In the genomic region with DNA sequence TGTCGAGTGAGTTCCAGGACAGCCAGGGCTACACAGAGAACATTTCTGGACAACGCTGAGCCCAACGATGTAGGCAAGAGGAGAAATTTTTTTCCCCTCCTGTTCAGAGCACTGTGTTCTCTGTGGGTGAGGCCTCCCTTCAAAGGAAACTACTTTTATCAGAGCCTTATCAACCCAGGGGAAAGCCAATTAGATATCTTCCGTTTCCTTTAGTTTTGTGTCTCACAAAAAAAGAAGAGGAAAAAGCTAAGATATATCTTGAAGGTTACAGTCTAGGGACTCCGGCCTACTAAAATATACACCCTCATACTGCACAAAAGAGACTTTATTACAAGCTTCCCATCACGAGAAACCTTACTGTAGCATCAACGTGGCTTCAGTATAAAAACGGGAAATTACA, we compare ENCODE assay signal across 29 mouse cellular contexts. TPM values are rescaled to one million over a fixed set of nuclear protein-coding genes. Genes with fewer than 3 reads are reported as not detected.
DNase-seq lines count a peak whose midpoint lies in the region; ATAC-seq lines count a peak whose summit lies in the region.
"Had no signal": no experiment of that assay in that cellular context is flagged by ENCODE, and none has a peak within 500 bp of the region (broad histone marks: within the 10 kb centered on the region; RNA-seq: fewer than 3 reads in every experiment).

No protein-coding gene starts in this region.

- no peaks in the 10 kb centered on the region for H3K27me3 ChIP-seq in limb, embryonic 13.5 days
- no peaks in the 10 kb centered on the region for H3K27me3 ChIP-seq in limb, embryonic 10.5 days (ENCODE audit: low read depth, poor library complexity, severe bottlenecking)
- no peaks in the 10 kb centered on the region for H3K27me3 ChIP-seq in liver, embryonic 13.5 days
- no peaks in the 10 kb centered on the region for H3K27me3 ChIP-seq in liver, embryonic 11.5 days (replicated peaks; ENCODE audit: control insufficient read depth, insufficient read depth, low read length)
- H3K27me3 ChIP-seq in kidney, embryonic 14.5 days (ENCODE audit: control insufficient read depth, insufficient read depth, low read length) = no peaks in the 10 kb centered on the region
- H3K27me3 ChIP-seq: embryonic facial prominence, embryonic 13.5 days; embryonic facial prominence, embryonic 15.5 days; forebrain, embryonic 12.5 days; Patski had no signal

- no peaks in the 10 kb centered on the region for H3K9me3 ChIP-seq in limb, embryonic 13.5 days
- H3K9me3 ChIP-seq in limb, embryonic 10.5 days (replicated peaks) = no peaks in the 10 kb centered on the region
- H3K9me3 ChIP-seq in liver, embryonic 13.5 days (replicated peaks) = no peaks in the 10 kb centered on the region
- no peaks in the 10 kb centered on the region for H3K9me3 ChIP-seq in liver, embryonic 11.5 days (ENCODE audit: control insufficient read depth, low read length)
- no peaks in the 10 kb centered on the region for H3K9me3 ChIP-seq in kidney, embryonic 14.5 days (ENCODE audit: control insufficient read depth, low read length)
- H3K9me3 ChIP-seq: embryonic facial prominence, embryonic 13.5 days; embryonic facial prominence, embryonic 15.5 days; forebrain, embryonic 10.5 days; forebrain, embryonic 12.5 days; G1E had no signal

- H3K4me2 ChIP-seq in limb, embryonic 13.5 days (replicated peaks) = no peak overlapping the region
- H3K4me2 ChIP-seq in liver, embryonic 13.5 days = no peak overlapping the region
- H3K4me2 ChIP-seq in liver, embryonic 11.5 days = no peak overlapping the region
- no peak overlapping the region for H3K4me2 ChIP-seq in kidney, embryonic 14.5 days (replicated peaks; ENCODE audit: low read depth, low read length)
- H3K4me2 ChIP-seq: embryonic facial prominence, embryonic 13.5 days; embryonic facial prominence, embryonic 15.5 days; forebrain, embryonic 12.5 days had no signal

- DNase-seq in limb, embryonic 10.5 days (ENCODE audit: low spot score) = no peak
- no peak for DNase-seq in liver, embryonic 13.5 days
- DNase-seq in liver, embryonic 11.5 days (ENCODE audit: low spot score) = no peak
- no peak for DNase-seq in heart, postnatal 25 days (ENCODE audit: low spot score)
- DNase-seq: adrenal gland, adult 8-10 months; adrenal gland, postnatal 14 days; adrenal gland, postnatal 36 days; B cell, adult 2 months; cerebellum, adult 11 months; cerebellum, adult 18-20 months; cerebellum, adult 8-10 months; cerebellum, adult 9-11 months; cerebellum, postnatal 14 days; cerebellum, postnatal 36 days; embryo, embryonic 11 days had no signal

- 0 out of 2 replicates have a peak overlapping the region, but pooled peaks have one; percentile 25 for H3K9ac ChIP-seq in limb, embryonic 13.5 days
- H3K9ac ChIP-seq in liver, embryonic 13.5 days = no peak overlapping the region
- no peak overlapping the region for H3K9ac ChIP-seq in liver, embryonic 11.5 days (ENCODE audit: low read depth, low read length)
- no peak overlapping the region for H3K9ac ChIP-seq in kidney, embryonic 14.5 days (ENCODE audit: low read depth, low read length)
- H3K9ac ChIP-seq: embryonic facial prominence, embryonic 13.5 days; embryonic facial prominence, embryonic 15.5 days; forebrain, embryonic 12.5 days had no signal

- no peak overlapping the region for H3K27ac ChIP-seq in limb, embryonic 13.5 days
- H3K27ac ChIP-seq in limb, embryonic 10.5 days = no peak overlapping the region
- no peak overlapping the region for H3K27ac ChIP-seq in liver, embryonic 13.5 days
- no peak overlapping the region for H3K27ac ChIP-seq in liver, embryonic 11.5 days (ENCODE audit: low read depth, low read length)
- 0 out of 2 replicates have a peak overlapping the region, but pooled peaks have one; percentile 27 for H3K27ac ChIP-seq in brown adipose tissue, adult 24 weeks (replicated peaks; ENCODE audit: low read depth, low read length)
- no peak overlapping the region for H3K27ac ChIP-seq in kidney, embryonic 14.5 days (ENCODE audit: low read depth, low read length)
- H3K27ac ChIP-seq: embryonic facial prominence, embryonic 13.5 days; embryonic facial prominence, embryonic 15.5 days; forebrain, embryonic 10.5 days; forebrain, embryonic 12.5 days had no signal

- no peaks in the 10 kb centered on the region for H3K36me3 ChIP-seq in limb, embryonic 13.5 days
- H3K36me3 ChIP-seq in limb, embryonic 10.5 days = no peaks in the 10 kb centered on the region
- H3K36me3 ChIP-seq in liver, embryonic 13.5 days = no peaks in the 10 kb centered on the region
- no peaks in the 10 kb centered on the region for H3K36me3 ChIP-seq in liver, embryonic 11.5 days (ENCODE audit: control insufficient read depth, insufficient read depth, low read length)
- H3K36me3 ChIP-seq in kidney, embryonic 14.5 days (ENCODE audit: control insufficient read depth, insufficient read depth, low read length) = no peaks in the 10 kb centered on the region
- H3K36me3 ChIP-seq: embryonic facial prominence, embryonic 13.5 days; embryonic facial prominence, embryonic 15.5 days; forebrain, embryonic 10.5 days; forebrain, embryonic 12.5 days; G1E had no signal

- no peak overlapping the region for H3K4me3 ChIP-seq in limb, embryonic 13.5 days
- no peak overlapping the region for H3K4me3 ChIP-seq in limb, embryonic 10.5 days
- H3K4me3 ChIP-seq in liver, embryonic 13.5 days (replicated peaks) = no peak overlapping the region
- H3K4me3 ChIP-seq in liver, embryonic 11.5 days (ENCODE audit: low read depth, low read length) = no peak overlapping the region
- no peak overlapping the region for H3K4me3 ChIP-seq in brown adipose tissue, adult 24 weeks (ENCODE audit: insufficient read depth, low read depth, low read length)
- H3K4me3 ChIP-seq in kidney, embryonic 14.5 days (ENCODE audit: low read length) = no peak overlapping the region
- H3K4me3 ChIP-seq: embryonic facial prominence, embryonic 13.5 days; embryonic facial prominence, embryonic 15.5 days; erythroblast, embryonic 14.5 days; forebrain, embryonic 10.5 days; forebrain, embryonic 12.5 days had no signal

- no peak for ATAC-seq in limb, embryonic 13.5 days (ENCODE audit: low FRiP score, low read depth)
- ATAC-seq in liver, embryonic 13.5 days (ENCODE audit: low read depth) = 0 out of 2 replicates have a peak, but pooled peaks have one; percentile 50
- no peak for ATAC-seq in liver, embryonic 11.5 days (replicated peaks; ENCODE audit: low FRiP score)
- ATAC-seq in kidney, embryonic 14.5 days (ENCODE audit: low FRiP score, low TSS enrichment) = no peak
- ATAC-seq: activated CD4-positive, CD25-positive, alpha-beta regulatory T cell, adult 4 months; CD4-positive, CD25-positive, alpha-beta regulatory T cell, adult 4 months; forebrain, embryonic 14.5 days; forebrain, embryonic 16.5 days; Patski had no signal

- 83% methylated on average over 8 of the region's 8 CpGs for WGBS in limb, embryonic 13.5 days
- WGBS in limb, embryonic 10.5 days = 89% methylated on average over 8 of the region's 8 CpGs
- 33% methylated on average over 8 of the region's 8 CpGs for WGBS in liver, embryonic 13.5 days (ENCODE audit: insufficient replicate concordance)
- WGBS in liver, embryonic 11.5 days = 60% methylated on average over 8 of the region's 8 CpGs
- WGBS in kidney, embryonic 14.5 days = 81% methylated on average over 8 of the region's 8 CpGs

- H3K4me1 ChIP-seq in limb, embryonic 13.5 days = no peaks in the 10 kb centered on the region
- H3K4me1 ChIP-seq in limb, embryonic 10.5 days = no peaks in the 10 kb centered on the region
- peaks cover 17% of the 10 kb centered on the region for H3K4me1 ChIP-seq in liver, embryonic 13.5 days (replicated peaks)
- no peaks in the 10 kb centered on the region for H3K4me1 ChIP-seq in liver, embryonic 11.5 days (replicated peaks; ENCODE audit: control insufficient read depth, insufficient read depth, low read length)
- H3K4me1 ChIP-seq in brown adipose tissue, adult 24 weeks (ENCODE audit: control insufficient read depth, insufficient read depth, insufficient read length, low read length) = peaks cover 3% of the 10 kb centered on the region; the same call in 1 of the 2 replicates
- no peaks in the 10 kb centered on the region for H3K4me1 ChIP-seq in kidney, embryonic 14.5 days (ENCODE audit: control insufficient read depth, insufficient read depth, low read length)
- H3K4me1 ChIP-seq: embryonic facial prominence, embryonic 13.5 days; embryonic facial prominence, embryonic 15.5 days; forebrain, embryonic 10.5 days; forebrain, embryonic 12.5 days had no signal

- intact Hi-C loops in heart, postnatal 25 days (cut with DNase I) = no loop called here

RNA-seq across cellular contexts. Expression of a gene that starts 7.5 kb away (rescaled TPM):
- polyA plus RNA-seq in limb, embryonic 13.5 days (2015; fragmentation: Nextera tagmentation; extraction: Ambion mirVana) = 338 and 342 TPM in 2 replicates
- 307 and 327 TPM in 2 replicates for polyA plus RNA-seq in limb, embryonic 10.5 days (2016; fragmentation: Nextera tagmentation; extraction: Ambion mirVana)
- 130 and 151 TPM in 2 replicates for polyA plus RNA-seq in liver, embryonic 13.5 days (2015; fragmentation: Nextera tagmentation; extraction: Ambion mirVana)
- polyA plus RNA-seq in liver, embryonic 11.5 days (2014; fragmentation: Nextera tagmentation; extraction: Ambion mirVana) = 228 and 233 TPM in 2 replicates
- 226 and 247 TPM in 2 replicates for polyA plus RNA-seq in brown adipose tissue, adult 24 weeks (2012; ENCODE audit: insufficient read depth, insufficient read length, missing spikeins)
- total RNA-seq in heart, postnatal 25 days (2021) = 10 to 100 TPM; 74.3 to 82.2 TPM
- polyA plus RNA-seq in kidney, embryonic 14.5 days (2014; fragmentation: Nextera tagmentation; extraction: Ambion mirVana) = 217 and 305 TPM in 2 replicates

RNA-seq across cellular contexts. Expression of a gene that starts 38.0 kb away (rescaled TPM):
- 3.2 and 3.7 TPM in 2 replicates for polyA plus RNA-seq in limb, embryonic 13.5 days (2015; fragmentation: Nextera tagmentation; extraction: Ambion mirVana)
- 0.76 and 1.3 TPM in 2 replicates for polyA plus RNA-seq in limb, embryonic 10.5 days (2016; fragmentation: Nextera tagmentation; extraction: Ambion mirVana)
- 0.30 and 0.39 TPM in 2 replicates for polyA plus RNA-seq in liver, embryonic 13.5 days (2015; fragmentation: Nextera tagmentation; extraction: Ambion mirVana)
- polyA plus RNA-seq in liver, embryonic 11.5 days (2014; fragmentation: Nextera tagmentation; extraction: Ambion mirVana) = 0.78 and 1.2 TPM in 2 replicates
- not detected in 2 replicates for polyA plus RNA-seq in brown adipose tissue, adult 24 weeks (2012; ENCODE audit: insufficient read depth, insufficient read length, missing spikeins)
- total RNA-seq in heart, postnatal 25 days (2021) = 1 to 10 TPM in 1 of 2 experiments, under 1 TPM in 1; 0.96 to 1.3 TPM
- 2.7 and 3.4 TPM in 2 replicates for polyA plus RNA-seq in kidney, embryonic 14.5 days (2014; fragmentation: Nextera tagmentation; extraction: Ambion mirVana)
